Mouse (Mus musculus) thymus, adult 2 months (tissue): Measurements from ENCODE around the gene Sema6c.

Source experiments
- CTCF ChIP-seq: fragments of 200-500 bp; IDR thresholded peaks from 2 replicates; pipeline ENCODE4 v1.5.1; 2012; ENCODE audit warnings: mild to moderate bottlenecking, control low read depth, low read length, moderate library complexity, borderline replicate concordance; ENCODE audit not compliant: control insufficient read depth, poor library complexity, insufficient read depth; ENCODE audit errors: extremely low read depth
- POLR2A ChIP-seq: fragments of 200-500 bp; IDR thresholded peaks from 2 replicates; pipeline ENCODE4 v1.6.1; 2012; ENCODE audit warnings: mild to moderate bottlenecking, low read length, control low read depth, moderate library complexity; ENCODE audit not compliant: control insufficient read depth, poor library complexity, insufficient read depth; ENCODE audit errors: extremely low read depth

GRCm38 (mm10) chr3:95171105-95171504 lies 10.8 kb downstream of the Sema6c start:
- no peak for TF ChIP-seq POLR2A
- no peak for TF ChIP-seq CTCF
